Mouse (Mus musculus) stomach, postnatal 0 days (tissue): ENCODE data around the gene Prkca. TPM values are rescaled to one million over a fixed set of nuclear protein-coding genes. Genes with fewer than 3 reads are reported as not detected.

Experiments used
- ATAC-seq: fragments of 200-750 bp; cut with Nextera tagmentation; 2 replicates; pipeline ENCODE4 v1.8.0; 2017; ENCODE audit not compliant: low FRiP score, low TSS enrichment
- DNase-seq: peaks from one replicate; pipeline ENCODE4 v3.0.0-alpha.2; 2016; ENCODE audit warnings: low spot score
- H3K27ac ChIP-seq: fragments of 300-500 bp; sonication (generic); replicated peaks from 2 replicates; pipeline ENCODE4 v1.5.1; 2014; ENCODE audit warnings: mild to moderate bottlenecking, control low read depth
- H3K27me3 ChIP-seq: fragments of 300-500 bp; sonication (generic); 2 replicates; pipeline ENCODE4 v1.6.1; 2014; ENCODE audit warnings: low read length; ENCODE audit not compliant: control insufficient read depth, insufficient read depth
- H3K36me3 ChIP-seq: fragments of 300-500 bp; sonication (generic); 2 replicates; pipeline ENCODE4 v1.6.1; 2014; ENCODE audit warnings: low read length, mixed read lengths; ENCODE audit not compliant: control insufficient read depth, insufficient read depth
- H3K4me1 ChIP-seq: fragments of 300-500 bp; sonication (generic); replicated peaks from 2 replicates; pipeline ENCODE4 v1.6.1; 2014; ENCODE audit warnings: antibody characterized with exemption; ENCODE audit not compliant: control insufficient read depth, insufficient read depth
- H3K4me2 ChIP-seq: fragments of 300-500 bp; sonication (generic); replicated peaks from 2 replicates; pipeline ENCODE4 v1.6.1; 2014; ENCODE audit warnings: low read depth, mild to moderate bottlenecking, control low read depth, moderate library complexity
- H3K4me3 ChIP-seq: fragments of 300-500 bp; sonication (generic); 2 replicates; pipeline ENCODE4 v1.5.1; 2014; ENCODE audit warnings: low read depth, low read length, control low read depth
- H3K9ac ChIP-seq: fragments of 300-500 bp; sonication (generic); 2 replicates; pipeline ENCODE4 v1.6.1; 2014; ENCODE audit warnings: mild to moderate bottlenecking, low read length, control low read depth, mixed read lengths
- H3K9me3 ChIP-seq: fragments of 300-500 bp; sonication (generic); 2 replicates; pipeline ENCODE4 v1.6.1; 2016; ENCODE audit warnings: low read length; ENCODE audit not compliant: control insufficient read depth
- CTCF ChIP-seq: IDR thresholded peaks from 2 replicates; pipeline ENCODE4 v1.5.1; 2016; ENCODE audit warnings: antibody characterized with exemption, low read depth, mild to moderate bottlenecking, moderate library complexity
- EP300 ChIP-seq: optimal IDR thresholded peaks from 2 replicates; pipeline ENCODE3; 2016; ENCODE audit warnings: antibody characterized with exemption
- WGBS: fragments of 180-500 bp; shearing (Covaris S2); extraction: QIAGEN DNeasy Blood & Tissue Kit; methylation state at CpG from one replicate; pipeline ENCODE4 v1.1.7; 2014; 5-methylcytosine and 5-hydroxymethylcytosine counted together
- polyA plus RNA-seq: library from polyadenylated mRNA; unstranded; fragments of >200 nt; fragmentation: Nextera tagmentation; extraction: Ambion mirVana; gene quantifications from 2 replicates; pipeline ENCODE4 v1.2.1, GENCODE M21; 2015

The Prkca gene
- polyA plus RNA-seq, 1 experiment from 2014 or later = 3.7 TPM

DNA sequence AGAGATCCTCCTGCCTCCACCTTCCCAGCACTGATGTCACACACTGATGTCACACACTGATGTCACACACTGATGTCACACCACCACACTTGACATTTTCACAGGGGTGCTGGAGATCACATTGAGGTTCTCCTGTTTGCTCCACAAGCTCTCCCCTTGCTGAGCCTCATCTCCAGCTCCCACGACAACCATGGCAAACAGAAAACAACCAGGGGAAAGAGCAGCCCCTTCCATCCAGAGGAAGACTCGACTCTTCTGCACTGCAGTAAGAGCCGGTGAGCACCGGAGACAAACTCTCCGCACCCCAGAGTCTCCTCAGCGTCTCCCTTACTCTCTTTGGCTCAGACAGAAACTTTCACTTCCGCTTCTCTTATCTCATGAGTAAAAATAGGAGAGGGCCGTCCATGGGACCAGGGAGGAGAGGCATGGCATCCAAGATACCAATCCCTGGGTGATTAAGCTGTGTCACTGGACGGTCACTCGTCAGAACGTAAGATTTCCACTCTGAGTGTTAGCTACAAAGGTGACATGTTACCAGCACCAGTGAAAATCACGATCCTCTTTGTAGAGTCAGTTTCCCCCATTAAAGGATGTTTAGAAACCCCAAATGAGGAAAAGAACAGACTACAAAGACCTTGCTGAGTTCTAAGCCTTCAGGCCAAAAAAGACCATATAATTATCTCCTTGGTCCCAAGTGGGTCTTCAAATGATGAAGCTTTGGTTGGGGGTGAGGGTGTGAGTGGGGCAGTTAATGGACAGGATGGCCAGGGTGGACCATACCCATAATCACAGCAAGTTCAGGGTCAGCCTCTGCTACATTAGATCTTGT is 95.3 kb downstream of the Prkca start:
- Histone ChIP-seq H3K27ac (no peak overlapping the region), H3K4me1 (no peaks in the 10 kb centered on the region), H3K4me2 (no peak overlapping the region), H3K9ac (no peak overlapping the region), H3K4me3 (no peak overlapping the region), H3K9me3 (no peaks in the 10 kb centered on the region), H3K27me3 (no peaks in the 10 kb centered on the region), H3K36me3 (no peaks in the 10 kb centered on the region)
- DNase-seq = no peak
- ATAC-seq = no peak
- TF ChIP-seq CTCF (no peak), EP300 (no peak)
- 72% methylated on average over 12 of the region's 12 CpGs for WGBS

DNA sequence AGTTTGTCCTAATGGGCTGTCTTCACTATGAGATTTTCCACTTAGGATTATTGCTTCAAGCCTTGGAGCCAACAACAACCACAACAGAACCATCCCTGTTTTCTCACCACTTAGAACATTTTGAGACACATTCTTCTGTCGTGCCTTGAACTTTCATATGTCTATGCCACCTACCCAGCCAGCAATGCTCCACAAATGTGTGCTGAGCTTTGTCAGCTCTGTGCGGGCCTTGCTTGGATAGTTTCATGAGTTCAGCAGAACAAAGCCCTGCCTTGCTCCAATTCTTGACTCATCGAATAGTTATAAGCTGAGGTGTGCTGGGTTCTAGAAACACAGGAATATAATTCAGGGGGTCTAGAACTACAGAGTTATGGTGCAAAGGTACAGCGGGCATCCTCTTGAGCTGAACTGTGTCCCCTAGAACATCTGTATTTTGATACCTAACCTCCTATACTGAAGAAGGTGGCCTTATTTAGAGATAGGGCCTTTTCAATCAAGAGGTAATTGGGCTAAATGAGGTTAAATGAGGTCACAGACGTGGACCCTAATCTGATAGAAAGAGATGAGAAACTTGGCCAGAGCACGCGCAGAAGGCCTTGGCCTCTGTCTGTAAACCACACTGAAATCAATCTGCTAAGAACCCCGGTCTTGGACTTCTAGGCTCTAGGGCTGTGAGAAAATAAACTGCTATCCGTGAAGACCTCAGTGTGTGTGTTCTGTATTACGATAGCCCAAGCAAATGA is 96.4 kb downstream of the Prkca start:
- Histone ChIP-seq H3K4me2 (no peak overlapping the region), H3K27me3 (no peaks in the 10 kb centered on the region), H3K9me3 (no peaks in the 10 kb centered on the region)

GRCm38 (mm10) chr11:108246267-108246702 is 97.4 kb downstream of the Prkca start:
- TF ChIP-seq CTCF (no peak), EP300 (no peak)
- Histone ChIP-seq H3K27ac (no peak overlapping the region), H3K27me3 (no peaks in the 10 kb centered on the region), H3K4me1 (no peaks in the 10 kb centered on the region), H3K9me3 (no peaks in the 10 kb centered on the region), H3K4me2 (no peak overlapping the region), H3K4me3 (no peak overlapping the region), H3K36me3 (no peaks in the 10 kb centered on the region), H3K9ac (no peak overlapping the region)
- DNase-seq = no peak
- ATAC-seq = no peak
- 65% methylated on average over 4 of the region's 4 CpGs for WGBS

More for the DNA sequence above, 96.4 kb downstream of the Prkca start:
- DNase-seq (no peak), ATAC-seq (no peak)
- no peak overlapping the region for H3K9ac ChIP-seq
- no peaks in the 10 kb centered on the region for H3K36me3 ChIP-seq
- TF ChIP-seq CTCF (no peak), EP300 (no peak)
- WGBS = 94% methylated on average over 10 of the region's 10 CpGs
- H3K4me3 ChIP-seq = no peak overlapping the region
- H3K4me1 ChIP-seq = no peaks in the 10 kb centered on the region
- no peak overlapping the region for H3K27ac ChIP-seq

GRCm38 (mm10) chr11:108244241-108244640 is 99.5 kb downstream of the Prkca start:
- no peak for ATAC-seq
- DNase-seq = no peak
- WGBS = 57% methylated on average over 2 of the region's 2 CpGs

GRCm38 (mm10) chr11:108243633-108244032 is 100.1 kb downstream of the Prkca start:
- WGBS = 39% methylated on average over 2 of the region's 2 CpGs
- no peak overlapping the region for H3K4me2 ChIP-seq
- no peak overlapping the region for H3K4me3 ChIP-seq
- no peak overlapping the region for H3K27ac ChIP-seq
- no peaks in the 10 kb centered on the region for H3K9me3 ChIP-seq
- H3K36me3 ChIP-seq = no peaks in the 10 kb centered on the region
- no peak for TF ChIP-seq CTCF
- no peak for TF ChIP-seq EP300
- no peaks in the 10 kb centered on the region for H3K27me3 ChIP-seq
- H3K9ac ChIP-seq = no peak overlapping the region
- no peak for ATAC-seq
- H3K4me1 ChIP-seq = no peaks in the 10 kb centered on the region
- no peak for DNase-seq

More at GRCm38 (mm10) chr11:108244241-108244640, 99.5 kb downstream of the Prkca start:
- no peaks in the 10 kb centered on the region for H3K36me3 ChIP-seq
- no peaks in the 10 kb centered on the region for H3K4me1 ChIP-seq
- no peaks in the 10 kb centered on the region for H3K27me3 ChIP-seq
- H3K4me2 ChIP-seq = no peak overlapping the region
- no peak overlapping the region for H3K9ac ChIP-seq
- TF ChIP-seq CTCF (no peak), EP300 (no peak)
- no peaks in the 10 kb centered on the region for H3K9me3 ChIP-seq
- no peak overlapping the region for H3K27ac ChIP-seq
- H3K4me3 ChIP-seq = no peak overlapping the region
